Mouse (Mus musculus) lung, embryonic 16.5 days (tissue): Measurements from ENCODE around the gene Ntm. TPM values are rescaled to one million over a fixed set of nuclear protein-coding genes. Genes with fewer than 3 reads are reported as not detected.

Experiments
- ATAC-seq: fragments of 200-750 bp; cut with Nextera tagmentation; 2 replicates; pipeline ENCODE4 v1.8.0; 2017; ENCODE audit warnings: low read depth, mild to moderate bottlenecking, moderate library complexity
- H3K27ac ChIP-seq: fragments of 300-500 bp; sonication (generic); 2 replicates; pipeline ENCODE4 v1.5.1; 2014; ENCODE audit warnings: mild to moderate bottlenecking, control low read depth, low read length
- H3K27me3 ChIP-seq: fragments of 300-500 bp; sonication (generic); 2 replicates; pipeline ENCODE4 v1.6.1; 2014; ENCODE audit warnings: low read depth, low read length, mixed read lengths; ENCODE audit not compliant: control insufficient read depth, insufficient read depth
- H3K36me3 ChIP-seq: fragments of 300-500 bp; sonication (generic); 2 replicates; pipeline ENCODE4 v1.6.1; 2014; ENCODE audit warnings: low read length; ENCODE audit not compliant: control insufficient read depth, insufficient read depth
- H3K4me1 ChIP-seq: fragments of 300-500 bp; sonication (generic); replicated peaks from 2 replicates; pipeline ENCODE4 v1.6.1; 2014; ENCODE audit warnings: low read length, mixed read lengths; ENCODE audit not compliant: control insufficient read depth, insufficient read depth
- H3K4me2 ChIP-seq: fragments of 300-500 bp; sonication (generic); 2 replicates; pipeline ENCODE4 v1.6.1; 2014; ENCODE audit warnings: low read depth, low read length, control low read depth
- H3K4me3 ChIP-seq: fragments of 300-500 bp; sonication (generic); 2 replicates; pipeline ENCODE4 v1.5.1; 2014; ENCODE audit warnings: mild to moderate bottlenecking, low read length, control low read depth
- H3K9ac ChIP-seq: fragments of 300-500 bp; sonication (generic); 2 replicates; pipeline ENCODE4 v1.6.1; 2014; ENCODE audit warnings: low read length, control low read depth
- H3K9me3 ChIP-seq: fragments of 300-500 bp; sonication (generic); 2 replicates; pipeline ENCODE4 v1.6.1; 2016; ENCODE audit warnings: low read length; ENCODE audit not compliant: control insufficient read depth
- WGBS: fragments of 180-500 bp; shearing (Covaris S2); extraction: QIAGEN DNeasy Blood & Tissue Kit; methylation state at CpG from one replicate; pipeline ENCODE4 v1.1.7; 2014; 5-methylcytosine and 5-hydroxymethylcytosine counted together
- polyA plus RNA-seq: library from polyadenylated mRNA; unstranded; fragments of >200 nt; fragmentation: Nextera tagmentation; extraction: Ambion mirVana; gene quantifications from 2 replicates; pipeline ENCODE4 v1.2.1, GENCODE M21; 2015

Gene Ntm
- polyA plus RNA-seq, 1 experiment from 2014 or later = 16.3 TPM

GRCm38 (mm10) chr9:29651226-29651625 is 311.7 kb downstream of the Ntm start:
- Histone ChIP-seq H3K9me3 (no peaks in the 10 kb centered on the region), H3K9ac (no peak overlapping the region), H3K4me1 (no peaks in the 10 kb centered on the region), H3K4me2 (no peak overlapping the region), H3K27me3 (peaks cover 21% of the 10 kb centered on the region), H3K4me3 (no peak overlapping the region), H3K27ac (no peak overlapping the region), H3K36me3 (no peaks in the 10 kb centered on the region)
- ATAC-seq = no peak
- WGBS = 71% methylated on average over 4 of the region's 4 CpGs

GRCm38 (mm10) chr9:29650679-29651078 is 312.3 kb downstream of the Ntm start:
- Histone ChIP-seq H3K9ac (no peak overlapping the region), H3K27me3 (peaks cover 21% of the 10 kb centered on the region), H3K36me3 (no peaks in the 10 kb centered on the region), H3K4me3 (no peak overlapping the region), H3K4me2 (no peak overlapping the region), H3K9me3 (no peaks in the 10 kb centered on the region), H3K27ac (no peak overlapping the region), H3K4me1 (no peaks in the 10 kb centered on the region)
- 29% methylated on average over 4 of the region's 4 CpGs for WGBS
- ATAC-seq = no peak

GRCm38 (mm10) chr9:29650266-29650665 is 312.7 kb downstream of the Ntm start:
- Histone ChIP-seq H3K9ac (no peak overlapping the region), H3K27ac (no peak overlapping the region), H3K4me3 (no peak overlapping the region), H3K36me3 (no peaks in the 10 kb centered on the region), H3K4me2 (no peak overlapping the region), H3K27me3 (peaks cover 23% of the 10 kb centered on the region), H3K9me3 (no peaks in the 10 kb centered on the region), H3K4me1 (no peaks in the 10 kb centered on the region)
- no peak for ATAC-seq
- 72% methylated on average over 5 of the region's 5 CpGs for WGBS

- no peaks in the 10 kb centered on the region for H3K36me3 ChIP-seq
- H3K9me3 ChIP-seq = no peaks in the 10 kb centered on the region
- no peak overlapping the region for H3K9ac ChIP-seq
- H3K4me3 ChIP-seq = no peak overlapping the region
- no peak for ATAC-seq
- no peak overlapping the region for H3K4me2 ChIP-seq
- H3K27ac ChIP-seq = no peak overlapping the region
- 85% methylated on average over 5 of the region's 5 CpGs for WGBS
- peaks cover 20% of the 10 kb centered on the region for H3K27me3 ChIP-seq
- no peaks in the 10 kb centered on the region for H3K4me1 ChIP-seq
Observed at GRCm38 (mm10) chr9:29648256-29648655, 314.7 kb downstream of the Ntm start.

- Histone ChIP-seq H3K4me2 (no peak overlapping the region), H3K9ac (no peak overlapping the region), H3K9me3 (no peaks in the 10 kb centered on the region), H3K36me3 (no peaks in the 10 kb centered on the region), H3K4me1 (no peaks in the 10 kb centered on the region), H3K27me3 (peaks cover 15% of the 10 kb centered on the region), H3K4me3 (no peak overlapping the region), H3K27ac (no peak overlapping the region)
- no peak for ATAC-seq
- WGBS = 74% methylated on average over 8 of the region's 8 CpGs
Observed at GRCm38 (mm10) chr9:29647764-29648163, 315.2 kb downstream of the Ntm start.

GRCm38 (mm10) chr9:29645796-29646400 is 317.0 kb downstream of the Ntm start:
- H3K9ac ChIP-seq = no peak overlapping the region
- H3K4me1 ChIP-seq = no peaks in the 10 kb centered on the region
- peaks cover 13% of the 10 kb centered on the region for H3K27me3 ChIP-seq
- H3K27ac ChIP-seq = no peak overlapping the region
- ATAC-seq = no peak
- H3K36me3 ChIP-seq = no peaks in the 10 kb centered on the region
- WGBS = 31% methylated on average over 8 of the region's 8 CpGs
- no peak overlapping the region for H3K4me2 ChIP-seq
- H3K9me3 ChIP-seq = no peaks in the 10 kb centered on the region
- H3K4me3 ChIP-seq = no peak overlapping the region

GRCm38 (mm10) chr9:29642997-29643657 is 319.8 kb downstream of the Ntm start:
- no peaks in the 10 kb centered on the region for H3K36me3 ChIP-seq
- 15% methylated on average over 11 of the region's 11 CpGs for WGBS
- H3K9ac ChIP-seq = no peak overlapping the region
- no peak for ATAC-seq
- no peaks in the 10 kb centered on the region for H3K9me3 ChIP-seq
- peaks cover 13% of the 10 kb centered on the region for H3K27me3 ChIP-seq
- no peaks in the 10 kb centered on the region for H3K4me1 ChIP-seq
- H3K27ac ChIP-seq = no peak overlapping the region
- H3K4me2 ChIP-seq = 0 out of 2 replicates have a peak overlapping the region, but pooled peaks have one; percentile 5
- H3K4me3 ChIP-seq = no peak overlapping the region

GRCm38 (mm10) chr9:29637335-29637734 is 325.6 kb downstream of the Ntm start:
- H3K36me3 ChIP-seq = no peaks in the 10 kb centered on the region
- H3K27ac ChIP-seq = no peak overlapping the region
- H3K9me3 ChIP-seq = no peaks in the 10 kb centered on the region
- no peak overlapping the region for H3K4me3 ChIP-seq
- ATAC-seq = no peak
- WGBS = 82% methylated on average over 8 of the region's 8 CpGs
- no peaks in the 10 kb centered on the region for H3K4me1 ChIP-seq
- no peak overlapping the region for H3K4me2 ChIP-seq
- no peak overlapping the region for H3K9ac ChIP-seq
- H3K27me3 ChIP-seq = no peaks in the 10 kb centered on the region

GRCm38 (mm10) chr9:29617181-29617580 is 345.8 kb downstream of the Ntm start:
- Histone ChIP-seq H3K4me2 (no peak overlapping the region), H3K9ac (no peak overlapping the region), H3K27me3 (no peaks in the 10 kb centered on the region), H3K9me3 (no peaks in the 10 kb centered on the region), H3K36me3 (no peaks in the 10 kb centered on the region), H3K27ac (no peak overlapping the region), H3K4me1 (no peaks in the 10 kb centered on the region), H3K4me3 (no peak overlapping the region)
- 69% methylated on average over 5 of the region's 5 CpGs for WGBS
- no peak for ATAC-seq
